11 mouse cellular contexts compared by ENCODE assay signal in genomic region chr8:11250149-11250548, GRCm38 (mm10).
DNase-seq lines count a peak whose midpoint lies in the region; ATAC-seq and TF ChIP-seq lines count a peak whose summit lies in the region.
"Had no signal": no experiment of that assay in that cellular context is flagged by ENCODE, and none has a peak within 500 bp of the region (broad histone marks: within the 10 kb centered on the region; RNA-seq: fewer than 3 reads in every experiment).

No protein-coding gene starts in this region.

- no peak overlapping the region for H3K4me3 ChIP-seq in kidney, embryonic 16.5 days (ENCODE audit: low read length)
- H3K4me3 ChIP-seq in neural tube, embryonic 15.5 days (replicated peaks), result no peak overlapping the region
- H3K4me3 ChIP-seq in left cerebral cortex, adult 2 months, result no peak overlapping the region
- H3K4me3 ChIP-seq: embryonic facial prominence, embryonic 12.5 days; neural tube, embryonic 13.5 days had no signal

- TF ChIP-seq CTCF in left cerebral cortex, adult 2 months (IDR thresholded peaks at IDR 0.05), result no peak

- H3K9me3 ChIP-seq in kidney, embryonic 16.5 days (ENCODE audit: low read length), result no peaks in the 10 kb centered on the region
- H3K9me3 ChIP-seq in neural tube, embryonic 15.5 days (replicated peaks), result no peaks in the 10 kb centered on the region
- H3K9me3 ChIP-seq: embryonic facial prominence, embryonic 12.5 days; neural tube, embryonic 13.5 days had no signal

- intact Hi-C loops in left cerebral cortex, adult 2 months (cut with DNase I), result no loop called here

- H3K4me2 ChIP-seq in kidney, embryonic 16.5 days (replicated peaks; ENCODE audit: low read depth, low read length), result no peak overlapping the region
- H3K4me2 ChIP-seq in neural tube, embryonic 15.5 days, result no peak overlapping the region
- H3K4me2 ChIP-seq: embryonic facial prominence, embryonic 12.5 days; neural tube, embryonic 13.5 days had no signal

- H3K27ac ChIP-seq in kidney, embryonic 16.5 days (ENCODE audit: low read length), result peak overlapping the region; percentile 83
- peak overlapping the region; percentile 30; the same call in 1 of the 2 replicates for H3K27ac ChIP-seq in neural tube, embryonic 15.5 days (replicated peaks)
- H3K27ac ChIP-seq in left cerebral cortex, adult 2 months, result no peak overlapping the region
- H3K27ac ChIP-seq: embryonic facial prominence, embryonic 12.5 days; macrophage; neural tube, embryonic 13.5 days had no signal

- H3K36me3 ChIP-seq in kidney, embryonic 16.5 days (ENCODE audit: insufficient read depth, low read length), result peaks cover 19% of the 10 kb centered on the region
- no peaks in the 10 kb centered on the region for H3K36me3 ChIP-seq in neural tube, embryonic 15.5 days
- H3K36me3 ChIP-seq: neural tube, embryonic 13.5 days had no signal

- DNase-seq in kidney, adult 11 months, result no peak
- DNase-seq in neural tube, embryonic 10.5 days (ENCODE audit: extremely low spot score, low spot score), result no peak
- DNase-seq in heart, postnatal 4 days, result peak; percentile 46
- DNase-seq in left cerebral cortex, adult 2 months (ENCODE audit: extremely low spot score in 1 of 2, low spot score in 2 of 2), result no peak
- DNase-seq in frontal cortex, postnatal 14 days (ENCODE audit: low spot score in 2 of 2), result no peak
- DNase-seq: thymus, postnatal 4 days had no signal

- ATAC-seq in kidney, embryonic 16.5 days (ENCODE audit: low FRiP score, low TSS enrichment), result no peak
- no peak for ATAC-seq in neural tube, embryonic 15.5 days (ENCODE audit: low FRiP score)

- peak overlapping the region; percentile 51; the same call in 1 of the 2 replicates for H3K9ac ChIP-seq in kidney, embryonic 16.5 days (replicated peaks; ENCODE audit: low read length)
- no peak overlapping the region for H3K9ac ChIP-seq in neural tube, embryonic 15.5 days (replicated peaks)
- H3K9ac ChIP-seq: embryonic facial prominence, embryonic 12.5 days; neural tube, embryonic 13.5 days had no signal

- peaks cover 77% of the 10 kb centered on the region for H3K4me1 ChIP-seq in kidney, embryonic 16.5 days (ENCODE audit: insufficient read depth, low read length)
- H3K4me1 ChIP-seq in neural tube, embryonic 15.5 days, result peaks cover 14% of the 10 kb centered on the region

- 69% methylated on average over 8 of the region's 8 CpGs for WGBS in kidney, embryonic 16.5 days
- WGBS in neural tube, embryonic 15.5 days, result 79% methylated on average over 8 of the region's 8 CpGs

- H3K27me3 ChIP-seq in kidney, embryonic 16.5 days (ENCODE audit: insufficient read depth, low read length), result no peaks in the 10 kb centered on the region
- H3K27me3 ChIP-seq in neural tube, embryonic 15.5 days (replicated peaks), result no peaks in the 10 kb centered on the region
- H3K27me3 ChIP-seq: embryonic facial prominence, embryonic 12.5 days; neural tube, embryonic 13.5 days had no signal
